Mouse (Mus musculus) forebrain, embryonic 12.5 days (tissue): Measurements from ENCODE around the gene Ntn1. TPM values are rescaled to one million over a fixed set of nuclear protein-coding genes. Genes with fewer than 3 reads are reported as not detected.
A peak's percentile ranks its signal among the peaks of the same experiment; 100 is the strongest.

Source experiments
- ATAC-seq: fragments of 200-750 bp; cut with Nextera tagmentation; 2 replicates; pipeline ENCODE4 v1.8.0; 2017; ENCODE audit warnings: moderate TSS enrichment; ENCODE audit not compliant: low FRiP score
- H3K27ac ChIP-seq: fragments of 300-500 bp; sonication (generic); 2 replicates; pipeline ENCODE4 v1.5.1; 2016; ENCODE audit warnings: mild to moderate bottlenecking
- H3K27me3 ChIP-seq: fragments of 300-500 bp; sonication (generic); 2 replicates; pipeline ENCODE4 v1.6.1; 2016; ENCODE audit warnings: mild to moderate bottlenecking
- H3K36me3 ChIP-seq: fragments of 300-500 bp; sonication (generic); replicated peaks from 2 replicates; pipeline ENCODE4 v1.6.1; 2016; ENCODE audit warnings: mild to moderate bottlenecking
- H3K4me1 ChIP-seq: fragments of 300-500 bp; sonication (generic); 2 replicates; pipeline ENCODE4 v1.6.1; 2016
- H3K4me2 ChIP-seq: fragments of 300-500 bp; sonication (generic); 2 replicates; pipeline ENCODE4 v1.6.1; 2016; ENCODE audit warnings: mild to moderate bottlenecking, moderate library complexity
- H3K4me3 ChIP-seq: fragments of 300-500 bp; sonication (generic); replicated peaks from 2 replicates; pipeline ENCODE4 v1.5.1; 2016; ENCODE audit warnings: mild to moderate bottlenecking
- H3K9ac ChIP-seq: fragments of 300-500 bp; sonication (generic); 2 replicates; pipeline ENCODE4 v1.6.1; 2016; ENCODE audit warnings: mild to moderate bottlenecking
- H3K9me3 ChIP-seq: fragments of 300-500 bp; sonication (generic); 2 replicates; pipeline ENCODE4 v1.6.1; 2016
- WGBS: fragments of 180-500 bp; shearing (Covaris S2); methylation state at CpG from one replicate; pipeline ENCODE4 v1.1.7; 2016; 5-methylcytosine and 5-hydroxymethylcytosine counted together
- polyA plus RNA-seq: library from polyadenylated mRNA; unstranded; fragments of >200 nt; fragmentation: Nextera tagmentation; extraction: Ambion mirVana; gene quantifications from 2 replicates; pipeline ENCODE4 v1.2.1, GENCODE M21; 2016

Gene Ntn1
- polyA plus RNA-seq, 1 experiment from 2014 or later: 14.2 TPM

DNA sequence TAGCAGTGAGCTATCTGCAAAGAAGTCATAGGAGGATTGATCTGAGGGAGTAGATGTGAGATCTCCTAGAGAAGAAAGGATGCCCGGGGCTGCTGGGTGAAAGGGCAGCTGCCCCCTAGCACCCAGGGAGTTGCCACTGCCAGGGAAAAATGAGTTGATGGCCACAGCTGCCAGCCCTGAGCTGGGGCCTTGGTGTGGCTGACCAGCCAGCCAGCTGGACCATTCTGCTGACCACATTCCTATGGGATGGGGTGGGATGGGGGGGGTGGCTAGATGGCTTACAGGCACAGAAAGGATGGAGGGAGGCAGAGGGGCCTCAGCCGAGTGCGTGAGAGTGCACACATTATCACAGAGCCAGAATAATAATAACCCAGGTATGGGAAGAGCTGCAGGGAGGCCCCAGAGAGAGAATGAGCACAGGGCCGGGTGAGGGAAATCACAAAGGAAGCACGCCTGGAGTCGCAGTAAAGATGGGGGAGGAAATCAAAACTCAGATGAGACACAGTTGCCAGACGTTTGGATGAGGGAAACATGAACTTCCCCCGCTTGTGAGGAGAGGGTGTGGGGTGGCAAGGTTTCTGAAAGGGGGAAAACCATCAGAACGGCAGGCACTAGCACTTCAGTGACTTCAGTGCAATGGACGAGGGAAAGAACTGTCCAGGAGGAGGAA lies 91.6 kb downstream of the Ntn1 start:
- H3K4me1 ChIP-seq: peaks cover 25% of the 10 kb centered on the region

DNA sequence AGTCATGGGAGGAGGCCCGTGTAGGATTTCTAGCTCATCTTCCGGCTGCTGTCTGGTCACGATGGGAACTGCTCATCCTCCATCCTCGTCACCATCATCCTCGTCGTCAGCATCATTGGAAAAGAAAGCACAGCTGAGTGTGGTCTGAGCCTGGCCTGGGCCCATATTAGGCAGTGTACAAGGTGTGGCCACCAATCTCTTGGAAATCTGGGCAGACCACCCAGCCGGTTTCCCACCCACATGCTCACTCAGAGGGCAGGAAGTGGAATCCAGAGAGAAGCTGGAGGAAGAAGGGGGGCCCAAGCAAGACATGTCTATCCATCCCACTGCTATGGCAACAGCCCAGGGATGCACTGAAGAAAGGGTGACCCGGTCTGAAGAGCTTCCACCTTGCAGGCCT lies 94.6 kb downstream of the Ntn1 start:
- Histone ChIP-seq H3K9ac (no peak overlapping the region), H3K27ac (no peak overlapping the region), H3K9me3 (no peaks in the 10 kb centered on the region), H3K4me3 (no peak overlapping the region), H3K27me3 (no peaks in the 10 kb centered on the region), H3K36me3 (no peaks in the 10 kb centered on the region), H3K4me1 (peaks cover 8% of the 10 kb centered on the region), H3K4me2 (no peak overlapping the region)
- no peak for ATAC-seq
- 83% methylated on average over 8 of the region's 8 CpGs for WGBS

More for the DNA sequence above, 91.6 kb downstream of the Ntn1 start:
- WGBS: 51% methylated on average over 10 of the region's 10 CpGs
- no peak overlapping the region for H3K4me3 ChIP-seq
- H3K27ac ChIP-seq: no peak overlapping the region
- no peak overlapping the region for H3K9ac ChIP-seq
- H3K36me3 ChIP-seq: no peaks in the 10 kb centered on the region
- no peak for ATAC-seq
- no peaks in the 10 kb centered on the region for H3K9me3 ChIP-seq
- H3K27me3 ChIP-seq: no peaks in the 10 kb centered on the region
- no peak overlapping the region for H3K4me2 ChIP-seq

DNA sequence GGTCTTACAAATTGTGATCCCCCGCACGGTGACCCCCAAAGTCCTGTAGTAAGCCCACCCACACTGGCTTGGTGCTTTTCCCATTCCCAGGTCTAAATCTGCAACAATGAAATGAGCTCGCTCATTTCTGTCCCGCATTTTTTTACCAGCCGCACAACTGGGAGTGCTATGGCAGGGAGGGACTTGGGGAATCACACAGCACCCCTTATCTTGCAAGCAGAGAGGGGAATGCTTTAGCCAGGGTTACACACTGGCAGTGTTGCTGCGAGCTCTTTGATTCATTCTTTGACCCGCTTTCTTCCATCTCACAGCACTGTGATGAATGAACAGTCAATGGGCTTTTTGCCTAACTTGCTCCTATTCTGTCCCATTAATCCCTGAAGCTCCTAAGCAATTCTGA lies 98.3 kb downstream of the Ntn1 start:
- Histone ChIP-seq H3K27ac (no peak overlapping the region), H3K4me1 (no peaks in the 10 kb centered on the region), H3K4me2 (no peak overlapping the region), H3K4me3 (no peak overlapping the region), H3K27me3 (no peaks in the 10 kb centered on the region), H3K9me3 (no peaks in the 10 kb centered on the region), H3K36me3 (no peaks in the 10 kb centered on the region), H3K9ac (no peak overlapping the region)
- 54% methylated on average over 7 of the region's 7 CpGs for WGBS
- ATAC-seq: no peak

DNA sequence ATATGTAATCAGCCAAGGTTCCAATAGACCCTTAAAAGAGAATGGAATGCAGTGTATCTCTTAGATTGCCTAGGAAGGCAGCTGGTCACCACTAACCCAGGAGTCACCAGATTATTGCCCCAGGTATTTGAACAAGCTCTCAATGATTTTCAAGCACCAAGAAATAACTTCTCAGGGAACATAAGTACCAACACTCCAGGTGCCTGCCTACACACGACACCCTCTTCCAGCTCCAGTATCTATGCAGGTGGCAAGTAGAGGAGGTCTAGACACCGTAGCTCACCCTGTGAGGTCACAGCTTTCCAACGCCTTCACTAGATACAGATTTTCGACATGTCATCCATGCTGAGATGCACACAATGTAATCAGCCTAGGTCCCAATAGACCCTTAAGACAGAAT lies 99.0 kb downstream of the Ntn1 start:
- H3K9me3 ChIP-seq: no peaks in the 10 kb centered on the region
- H3K27me3 ChIP-seq: no peaks in the 10 kb centered on the region
- H3K36me3 ChIP-seq: no peaks in the 10 kb centered on the region
- no peak overlapping the region for H3K4me3 ChIP-seq
- H3K4me1 ChIP-seq: no peaks in the 10 kb centered on the region
- H3K27ac ChIP-seq: no peak overlapping the region
- ATAC-seq: no peak
- no peak overlapping the region for H3K9ac ChIP-seq
- H3K4me2 ChIP-seq: no peak overlapping the region
- 79% methylated on average over 4 of the region's 4 CpGs for WGBS

DNA sequence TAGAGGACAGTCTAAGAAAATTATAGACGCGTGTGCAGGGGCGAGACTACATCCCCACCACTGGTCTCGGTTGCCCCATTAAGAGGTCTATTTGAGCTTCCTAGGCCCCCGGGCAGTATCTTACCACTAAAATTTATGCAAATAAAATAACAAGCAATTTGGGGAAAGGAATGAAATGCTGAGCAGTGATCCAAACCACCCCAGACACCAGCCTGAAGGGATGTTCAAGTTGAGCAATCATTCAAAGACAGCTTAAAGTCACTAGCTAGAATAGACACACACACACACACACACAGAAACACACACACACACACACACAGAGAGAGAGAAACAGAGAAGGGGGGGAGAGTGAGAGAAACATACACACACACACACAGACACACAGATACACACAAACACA lies 105.1 kb downstream of the Ntn1 start:
- H3K27me3 ChIP-seq: no peaks in the 10 kb centered on the region
- H3K4me1 ChIP-seq: peaks cover 7% of the 10 kb centered on the region
- no peak overlapping the region for H3K27ac ChIP-seq
- H3K9ac ChIP-seq: no peak overlapping the region
- H3K9me3 ChIP-seq: no peaks in the 10 kb centered on the region
- H3K4me2 ChIP-seq: no peak overlapping the region
- WGBS: 93% methylated on average over 5 of the region's 5 CpGs
- no peak for ATAC-seq
- H3K4me3 ChIP-seq: no peak overlapping the region
- no peaks in the 10 kb centered on the region for H3K36me3 ChIP-seq

DNA sequence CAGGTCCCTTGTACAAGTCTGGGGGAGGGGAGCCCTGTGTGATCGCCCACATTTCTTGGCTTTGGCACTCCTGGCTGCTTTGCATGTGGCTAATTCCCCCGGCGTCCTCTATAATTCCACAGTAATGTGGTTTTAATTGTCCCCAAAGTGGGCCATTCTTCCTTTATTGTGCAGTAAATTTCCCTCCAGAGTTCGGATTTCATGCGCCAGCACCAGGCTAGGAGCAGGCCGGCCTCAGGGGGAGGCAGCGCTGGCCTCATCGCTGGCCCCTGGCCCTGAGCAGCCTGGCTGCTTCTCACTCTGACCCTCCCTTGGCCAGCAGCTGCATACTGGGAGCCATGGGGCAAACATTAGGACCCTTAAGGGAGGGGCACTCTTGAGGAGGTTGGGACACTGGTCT lies 110.0 kb downstream of the Ntn1 start:
- no peak overlapping the region for H3K4me3 ChIP-seq
- H3K9me3 ChIP-seq: no peaks in the 10 kb centered on the region
- H3K4me1 ChIP-seq: peaks cover 23% of the 10 kb centered on the region
- WGBS: 44% methylated on average over 8 of the region's 8 CpGs
- no peak overlapping the region for H3K4me2 ChIP-seq
- H3K27ac ChIP-seq: peak overlapping the region; percentile 36
- no peak overlapping the region for H3K9ac ChIP-seq
- H3K36me3 ChIP-seq: no peaks in the 10 kb centered on the region
- H3K27me3 ChIP-seq: no peaks in the 10 kb centered on the region
- ATAC-seq: no peak

DNA sequence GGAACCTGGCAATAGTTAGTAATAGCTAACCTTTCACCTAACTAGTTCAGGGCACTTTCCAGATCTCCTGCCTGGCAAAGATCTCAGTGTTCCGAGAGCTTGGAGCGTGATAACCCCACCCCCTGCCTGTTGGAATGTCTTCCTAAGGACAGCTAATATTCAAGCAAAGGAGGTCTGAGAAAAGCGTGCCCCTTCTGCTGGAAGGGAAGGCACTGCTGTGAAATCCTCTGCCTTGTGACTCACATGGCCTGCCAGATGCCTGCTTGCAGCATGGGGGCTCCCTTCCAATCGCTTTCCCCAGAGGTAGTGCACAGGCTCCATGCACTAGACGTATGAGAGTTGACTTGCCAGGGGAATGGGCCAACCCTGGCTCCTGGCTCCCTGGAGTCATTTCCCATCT lies 113.3 kb downstream of the Ntn1 start:
- Histone ChIP-seq H3K9me3 (no peaks in the 10 kb centered on the region), H3K4me3 (no peak overlapping the region), H3K27ac (no peak overlapping the region), H3K9ac (no peak overlapping the region), H3K4me1 (peaks cover 31% of the 10 kb centered on the region), H3K4me2 (no peak overlapping the region), H3K27me3 (no peaks in the 10 kb centered on the region), H3K36me3 (no peaks in the 10 kb centered on the region)
- 82% methylated on average over 5 of the region's 5 CpGs for WGBS
- ATAC-seq: no peak

DNA sequence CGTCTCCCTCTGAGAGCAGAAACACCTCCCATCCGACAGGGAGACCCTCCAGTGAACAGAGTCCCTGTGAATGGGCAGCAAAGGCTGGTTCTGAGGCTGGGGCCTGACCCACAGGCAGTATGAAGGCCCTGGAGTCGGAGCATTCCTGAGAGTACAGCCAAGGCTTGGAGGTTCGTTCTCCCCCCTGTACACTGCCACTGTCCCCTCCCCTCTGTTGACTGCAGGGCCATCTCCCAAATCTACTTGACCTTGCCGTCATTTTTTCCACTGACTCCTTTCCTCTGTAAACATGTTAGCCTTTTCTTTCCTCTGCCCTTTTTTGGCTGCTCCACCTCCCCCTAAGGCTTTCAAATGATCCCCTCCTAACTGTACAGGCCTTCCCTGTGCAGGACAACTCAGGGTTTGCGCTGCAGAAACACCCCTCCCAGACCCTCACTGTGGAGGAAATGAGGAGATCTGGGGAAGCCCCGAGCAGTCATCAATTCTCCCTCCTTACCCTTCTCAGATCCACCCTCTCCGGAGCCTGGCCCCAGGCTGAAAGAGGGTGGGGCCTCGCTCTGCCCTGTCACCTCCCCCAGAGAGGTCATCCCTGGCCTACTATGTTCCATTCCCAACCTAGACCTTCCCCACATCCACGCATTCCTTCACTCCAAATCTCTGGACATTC lies 114.3 kb downstream of the Ntn1 start:
- H3K27me3 ChIP-seq: no peaks in the 10 kb centered on the region
- no peak for ATAC-seq
- 0 out of 2 replicates have a peak overlapping the region, but pooled peaks have one; percentile 9 for H3K27ac ChIP-seq
- peaks cover 33% of the 10 kb centered on the region for H3K4me1 ChIP-seq
- no peak overlapping the region for H3K9ac ChIP-seq
- no peak overlapping the region for H3K4me3 ChIP-seq
- no peaks in the 10 kb centered on the region for H3K36me3 ChIP-seq
- WGBS: 44% methylated on average over 10 of the region's 10 CpGs
- H3K4me2 ChIP-seq: no peak overlapping the region
- no peaks in the 10 kb centered on the region for H3K9me3 ChIP-seq

DNA sequence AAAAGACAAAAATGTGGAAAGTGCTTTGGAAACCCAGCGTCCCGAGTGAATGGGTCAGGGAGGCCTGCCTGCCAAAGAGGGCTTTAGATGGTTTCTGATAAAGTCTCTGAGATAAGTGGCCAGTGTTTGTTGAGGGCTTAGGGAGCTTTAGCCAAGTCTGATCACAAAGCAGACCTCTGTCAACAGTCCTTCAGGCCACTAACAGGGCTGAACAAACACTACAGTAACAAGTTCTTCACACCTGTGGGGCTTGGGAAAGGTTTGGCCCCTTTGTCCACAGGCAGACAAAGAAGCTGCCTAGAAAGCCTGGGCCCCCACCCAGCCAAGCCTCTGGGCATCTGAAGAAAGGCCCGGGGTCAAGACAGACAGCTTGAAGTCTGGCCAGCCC lies 114.9 kb downstream of the Ntn1 start:
- WGBS: 10% methylated on average over 3 of the region's 3 CpGs
- H3K27ac ChIP-seq: 0 out of 2 replicates have a peak overlapping the region, but pooled peaks have one; percentile 9

DNA sequence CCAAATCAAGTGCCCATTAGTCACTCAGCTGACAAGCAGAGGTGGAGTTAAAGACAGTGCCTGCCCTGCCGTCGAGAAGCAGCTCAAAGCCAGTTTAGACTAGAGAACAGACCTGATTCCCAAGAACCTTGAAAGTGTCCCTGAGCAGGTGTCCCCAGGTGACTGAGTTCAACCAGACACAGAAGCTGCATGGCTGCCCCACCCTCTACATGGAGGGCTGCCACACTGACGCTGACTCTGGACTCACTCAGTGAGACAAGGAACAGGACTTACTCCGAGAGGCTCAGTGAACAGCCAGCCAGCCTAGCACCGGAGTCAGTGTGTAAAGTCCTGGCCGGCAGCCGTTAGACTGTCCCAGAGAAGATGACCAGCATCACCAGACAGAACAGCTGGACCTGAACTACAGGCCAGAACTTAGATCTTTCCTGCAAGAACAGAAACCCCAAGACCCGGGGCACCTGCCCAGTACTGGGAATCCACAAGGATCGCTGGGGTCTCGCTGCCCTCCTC lies 120.6 kb downstream of the Ntn1 start:
- H3K4me2 ChIP-seq: no peak overlapping the region
- WGBS: 88% methylated on average over 10 of the region's 10 CpGs
- H3K27ac ChIP-seq: no peak overlapping the region
- H3K9ac ChIP-seq: no peak overlapping the region
- no peak overlapping the region for H3K4me3 ChIP-seq
- no peak for ATAC-seq
- H3K36me3 ChIP-seq: no peaks in the 10 kb centered on the region
- peaks cover 14% of the 10 kb centered on the region; the same call in 1 of the 2 replicates for H3K27me3 ChIP-seq
- no peaks in the 10 kb centered on the region for H3K9me3 ChIP-seq
- peaks cover 27% of the 10 kb centered on the region for H3K4me1 ChIP-seq

More for the DNA sequence above, 114.9 kb downstream of the Ntn1 start:
- no peak overlapping the region for H3K9ac ChIP-seq
- ATAC-seq: no peak
- H3K9me3 ChIP-seq: no peaks in the 10 kb centered on the region
- H3K4me2 ChIP-seq: no peak overlapping the region
- H3K27me3 ChIP-seq: no peaks in the 10 kb centered on the region
- peaks cover 34% of the 10 kb centered on the region for H3K4me1 ChIP-seq
- no peaks in the 10 kb centered on the region for H3K36me3 ChIP-seq
- H3K4me3 ChIP-seq: no peak overlapping the region

DNA sequence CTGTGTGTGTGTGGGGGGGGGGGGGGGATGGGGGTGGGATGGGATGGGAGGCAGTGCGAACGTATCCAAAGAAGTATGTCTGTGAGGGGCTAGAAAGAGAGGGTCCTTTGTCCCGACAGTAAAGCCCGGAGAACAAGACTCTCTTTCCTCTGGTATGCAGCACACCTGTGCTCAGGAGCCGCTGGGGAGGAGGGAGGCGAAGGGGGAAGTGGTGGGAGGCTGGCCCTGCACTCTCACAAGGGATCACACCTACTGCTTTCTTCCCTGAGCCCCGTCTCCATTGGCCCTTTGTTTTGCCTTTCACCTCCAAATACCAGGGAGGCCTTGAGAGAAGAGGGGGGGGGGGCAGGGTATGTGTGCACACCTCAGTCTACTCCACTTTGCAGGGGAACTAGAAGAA lies 123.7 kb downstream of the Ntn1 start:
- Histone ChIP-seq H3K27ac (no peak overlapping the region), H3K4me1 (peaks cover 45% of the 10 kb centered on the region), H3K9me3 (no peaks in the 10 kb centered on the region), H3K4me3 (no peak overlapping the region), H3K36me3 (no peaks in the 10 kb centered on the region), H3K27me3 (peaks cover 14% of the 10 kb centered on the region; the same call in 1 of the 2 replicates), H3K9ac (no peak overlapping the region), H3K4me2 (no peak overlapping the region)
- WGBS: 42% methylated on average over 6 of the region's 7 CpGs
- no peak for ATAC-seq

DNA sequence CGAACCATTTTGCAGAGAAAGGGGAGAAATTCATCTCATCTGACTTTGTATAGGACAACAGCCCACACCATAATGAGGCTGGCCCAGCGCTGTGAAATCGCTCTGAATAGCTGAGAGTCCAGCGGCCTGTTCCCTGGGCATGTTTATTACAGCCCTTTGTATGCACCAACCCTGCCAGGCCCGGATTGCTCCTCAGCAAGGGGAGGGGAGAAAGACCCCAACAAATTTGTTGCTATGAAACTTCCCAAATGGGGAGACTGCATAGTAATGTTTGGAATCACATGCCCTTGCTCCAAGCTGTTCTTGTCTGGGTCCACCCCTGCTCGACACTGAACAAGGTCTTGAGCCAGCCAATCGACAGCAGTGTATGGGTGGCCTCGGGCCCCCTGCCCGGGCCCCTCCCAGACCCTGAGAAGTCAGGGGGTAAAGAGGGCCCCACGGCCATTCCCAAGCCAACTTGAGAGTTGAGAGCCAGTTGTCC lies 126.3 kb downstream of the Ntn1 start:
- no peaks in the 10 kb centered on the region for H3K36me3 ChIP-seq
- H3K4me2 ChIP-seq: no peak overlapping the region; the same call in 1 of the 2 replicates
- H3K27me3 ChIP-seq: peaks cover 14% of the 10 kb centered on the region; the same call in 1 of the 2 replicates
- 11% methylated on average over 10 of the region's 10 CpGs for WGBS
- H3K4me3 ChIP-seq: no peak overlapping the region
- no peak overlapping the region for H3K9ac ChIP-seq
- H3K27ac ChIP-seq: peak overlapping the region; percentile 83
- H3K4me1 ChIP-seq: peaks cover 45% of the 10 kb centered on the region
- no peaks in the 10 kb centered on the region for H3K9me3 ChIP-seq
- peak; percentile 84 for ATAC-seq
